Mouse (Mus musculus) testis, adult 2 months (tissue): ENCODE measurements around the gene Riox2. TPM values are rescaled to one million over a fixed set of nuclear protein-coding genes. Genes with fewer than 3 reads are reported as not detected.

Source experiments
- H3K27ac ChIP-seq: fragments of 200-500 bp; 2 replicates; pipeline ENCODE4 v1.5.1; 2012; ENCODE audit warnings: low read depth, low read length; ENCODE audit not compliant: control insufficient read depth, insufficient read depth
- H3K27me3 ChIP-seq: fragments of 200-500 bp; 2 replicates; pipeline ENCODE4 v1.6.1; 2012; ENCODE audit warnings: mild to moderate bottlenecking, low read length, moderate library complexity; ENCODE audit not compliant: control insufficient read depth, insufficient read depth
- H3K36me3 ChIP-seq: fragments of 200-500 bp; 2 replicates; pipeline ENCODE4 v1.6.1; 2012; ENCODE audit warnings: mild to moderate bottlenecking, low read length; ENCODE audit not compliant: control insufficient read depth, insufficient read depth
- H3K4me1 ChIP-seq: fragments of 200-500 bp; 2 replicates; pipeline ENCODE4 v1.6.1; 2012; ENCODE audit warnings: low read length; ENCODE audit not compliant: control insufficient read depth, insufficient read depth
- H3K4me3 ChIP-seq: fragments of 200-500 bp; 2 replicates; pipeline ENCODE4 v1.5.1; 2012; ENCODE audit warnings: low read depth, mild to moderate bottlenecking, low read length, moderate library complexity, mixed read lengths; ENCODE audit not compliant: control insufficient read depth
- CTCF ChIP-seq: fragments of 200-500 bp; IDR thresholded peaks from 2 replicates; pipeline ENCODE4 v1.5.1; 2012; ENCODE audit warnings: low read depth, mild to moderate bottlenecking, inconsistent platforms, low read length, moderate library complexity; ENCODE audit not compliant: control insufficient read depth, insufficient read depth, insufficient replicate concordance
- POLR2A ChIP-seq: fragments of 200-500 bp; IDR thresholded peaks from 2 replicates; pipeline ENCODE4 v1.6.1; 2012; ENCODE audit warnings: low read depth, mild to moderate bottlenecking, inconsistent platforms, low read length, moderate library complexity; ENCODE audit not compliant: control insufficient read depth
- polyA plus RNA-seq: library from polyadenylated mRNA; depleted of rRNA; stranded (reverse); fragments of >200 nt; gene quantifications from 2 replicates; pipeline ENCODE4 v1.2.3, GENCODE M21; 2012

The Riox2 gene
- polyA plus RNA-seq, 1 experiment = 2.7 TPM

GRCm38 (mm10) chr16:59517447-59518219 lies 46.1 kb downstream of the Riox2 start:
- H3K36me3 ChIP-seq = no peaks in the 10 kb centered on the region; the same call in 1 of the 2 replicates
- TF ChIP-seq POLR2A (no peak), CTCF (no peak)
- no peak overlapping the region for H3K27ac ChIP-seq
- no peak overlapping the region for H3K4me3 ChIP-seq
- no peaks in the 10 kb centered on the region for H3K27me3 ChIP-seq
- H3K4me1 ChIP-seq = no peaks in the 10 kb centered on the region

GRCm38 (mm10) chr16:59521752-59522423 lies 50.3 kb downstream of the Riox2 start:
- peaks cover 1% of the 10 kb centered on the region for H3K36me3 ChIP-seq
- H3K4me3 ChIP-seq = no peak overlapping the region
- TF ChIP-seq CTCF (no peak), POLR2A (no peak)
- H3K27me3 ChIP-seq = no peaks in the 10 kb centered on the region
- no peaks in the 10 kb centered on the region for H3K4me1 ChIP-seq
- no peak overlapping the region for H3K27ac ChIP-seq

GRCm38 (mm10) chr16:59526939-59527338 lies 55.4 kb downstream of the Riox2 start:
- Histone ChIP-seq H3K4me3 (no peak overlapping the region), H3K36me3 (peaks cover 3% of the 10 kb centered on the region), H3K27ac (no peak overlapping the region), H3K27me3 (no peaks in the 10 kb centered on the region), H3K4me1 (peaks cover 7% of the 10 kb centered on the region)
- no peak for TF ChIP-seq CTCF

GRCm38 (mm10) chr16:59529570-59529969 lies 58.0 kb downstream of the Riox2 start:
- TF ChIP-seq CTCF (no peak), POLR2A (no peak)
- H3K27me3 ChIP-seq = no peaks in the 10 kb centered on the region
- peaks cover 3% of the 10 kb centered on the region for H3K36me3 ChIP-seq
- peaks cover 7% of the 10 kb centered on the region for H3K4me1 ChIP-seq
- H3K4me3 ChIP-seq = peak overlapping the region; percentile 39
- peak overlapping the region; percentile 61 for H3K27ac ChIP-seq

- no peak overlapping the region for H3K4me3 ChIP-seq
- H3K27me3 ChIP-seq = no peaks in the 10 kb centered on the region
- H3K36me3 ChIP-seq = peaks cover 3% of the 10 kb centered on the region
- H3K27ac ChIP-seq = no peak overlapping the region
- TF ChIP-seq CTCF = no peak
- TF ChIP-seq POLR2A = no peak
- peaks cover 7% of the 10 kb centered on the region for H3K4me1 ChIP-seq
Observed at GRCm38 (mm10) chr16:59531243-59531642, 59.7 kb downstream of the Riox2 start.

- H3K4me1 ChIP-seq = peaks cover 7% of the 10 kb centered on the region
- H3K27me3 ChIP-seq = no peaks in the 10 kb centered on the region
- H3K27ac ChIP-seq = no peak overlapping the region
- H3K36me3 ChIP-seq = peaks cover 1% of the 10 kb centered on the region; the same call in 1 of the 2 replicates
- TF ChIP-seq POLR2A (no peak), CTCF (no peak)
- H3K4me3 ChIP-seq = no peak overlapping the region
Observed at GRCm38 (mm10) chr16:59532561-59532960, 61.0 kb downstream of the Riox2 start.

GRCm38 (mm10) chr16:59534349-59534748 lies 62.8 kb downstream of the Riox2 start:
- peaks cover 7% of the 10 kb centered on the region for H3K4me1 ChIP-seq
- H3K27ac ChIP-seq = no peak overlapping the region
- no peak overlapping the region for H3K4me3 ChIP-seq
- H3K27me3 ChIP-seq = no peaks in the 10 kb centered on the region
- H3K36me3 ChIP-seq = peaks cover 1% of the 10 kb centered on the region; the same call in 1 of the 2 replicates
- TF ChIP-seq CTCF (no peak), POLR2A (no peak)

- H3K36me3 ChIP-seq = no peaks in the 10 kb centered on the region
- no peak for TF ChIP-seq CTCF
- no peak for TF ChIP-seq POLR2A
- H3K4me3 ChIP-seq = no peak overlapping the region
- no peaks in the 10 kb centered on the region for H3K4me1 ChIP-seq
- H3K27me3 ChIP-seq = no peaks in the 10 kb centered on the region
- no peak overlapping the region for H3K27ac ChIP-seq
Observed at GRCm38 (mm10) chr16:59535673-59536072, 64.1 kb downstream of the Riox2 start.
